Mouse (Mus musculus) small intestine, adult 2 months (tissue): ENCODE results near the gene Ptpre. TPM values are rescaled to one million over a fixed set of nuclear protein-coding genes. Genes with fewer than 3 reads are reported as not detected.
"Not testable (repeated sequence)": the region's sequence is repeated elsewhere in the genome, so short reads cannot be mapped to it uniquely, and the experiment has no call there.

ENCODE experiments used
- H3K27ac ChIP-seq: fragments of 200-500 bp; 2 replicates; pipeline ENCODE4 v1.5.1; 2012; ENCODE audit warnings: low read depth, low read length, control low read depth, inconsistent platforms; ENCODE audit not compliant: insufficient read depth
- H3K27me3 ChIP-seq: fragments of 200-500 bp; 2 replicates; pipeline ENCODE4 v1.6.1; 2012; ENCODE audit warnings: mild to moderate bottlenecking, moderate library complexity, low read length, inconsistent platforms; ENCODE audit not compliant: control insufficient read depth, insufficient read depth
- H3K36me3 ChIP-seq: fragments of 200-500 bp; 2 replicates; pipeline ENCODE4 v1.6.1; 2012; ENCODE audit warnings: mild to moderate bottlenecking, low read length, control low read depth, inconsistent platforms; ENCODE audit not compliant: control insufficient read depth, insufficient read depth
- H3K4me1 ChIP-seq: fragments of 200-500 bp; 2 replicates; pipeline ENCODE4 v1.6.1; 2012; ENCODE audit warnings: low read length, inconsistent platforms, mixed read lengths; ENCODE audit not compliant: control insufficient read depth, insufficient read depth, insufficient read length
- H3K4me3 ChIP-seq: fragments of 200-500 bp; 2 replicates; pipeline ENCODE4 v1.5.1; 2012; ENCODE audit warnings: low read depth, mild to moderate bottlenecking, control low read depth, inconsistent platforms, low read length, moderate library complexity
- CTCF ChIP-seq: fragments of 200-500 bp; IDR thresholded peaks from 2 replicates; pipeline ENCODE4 v1.5.1; 2012; ENCODE audit warnings: low read depth, mild to moderate bottlenecking, control low read depth, inconsistent platforms, low read length, moderate library complexity, mixed read lengths; ENCODE audit not compliant: insufficient replicate concordance, insufficient read length; ENCODE audit errors: extremely low read depth
- POLR2A ChIP-seq: fragments of 200-500 bp; IDR thresholded peaks from 2 replicates; pipeline ENCODE4 v1.6.1; 2012; ENCODE audit warnings: low read depth, mild to moderate bottlenecking, control low read depth, inconsistent platforms, low read length, moderate library complexity
- WGBS: fragments of 180-500 bp; shearing (Covaris S2); methylation state at CpG from one replicate; pipeline ENCODE4 v1.1.7; 2018; 5-methylcytosine and 5-hydroxymethylcytosine counted together
- polyA plus RNA-seq: library from polyadenylated mRNA; depleted of rRNA; stranded (reverse); fragments of >200 nt; gene quantifications from 2 replicates; pipeline ENCODE4 v1.2.3, GENCODE M21; 2012

Ptpre gene
- polyA plus RNA-seq, 1 experiment = 17.0 TPM

- no peaks in the 10 kb centered on the region for H3K27me3 ChIP-seq
- H3K36me3 ChIP-seq = no peaks in the 10 kb centered on the region
- TF ChIP-seq CTCF (no peak), POLR2A (no peak)
- 74% methylated on average over 8 of the region's 8 CpGs for WGBS
- H3K27ac ChIP-seq = no peak overlapping the region
- H3K4me3 ChIP-seq = no peak overlapping the region
- H3K4me1 ChIP-seq = no peaks in the 10 kb centered on the region
Observed at GRCm38 (mm10) chr7:135564022-135564421, 26.7 kb downstream of the Ptpre start.

DNA sequence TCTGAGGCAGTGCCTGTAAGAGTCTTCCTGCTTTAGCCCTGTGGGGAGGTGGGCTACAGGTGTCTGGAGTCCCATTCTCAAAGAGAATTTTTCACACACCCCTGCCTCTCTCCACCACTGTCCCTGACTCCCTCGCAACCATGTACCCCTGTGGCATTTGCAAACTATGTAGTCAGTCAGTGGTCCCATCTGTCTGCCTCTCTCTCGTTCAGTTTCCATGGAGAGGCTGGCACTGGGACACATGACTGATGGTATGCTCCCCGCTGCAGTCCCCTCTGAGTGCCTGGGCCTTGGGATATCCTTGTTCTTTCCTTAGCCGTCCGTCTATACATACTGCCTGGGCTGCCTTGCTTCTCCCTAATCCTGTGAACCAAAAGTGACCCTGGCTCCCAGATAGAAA is 28.7 kb downstream of the Ptpre start:
- Histone ChIP-seq H3K27me3 (no peaks in the 10 kb centered on the region), H3K36me3 (no peaks in the 10 kb centered on the region), H3K4me3 (no peak overlapping the region), H3K4me1 (no peaks in the 10 kb centered on the region), H3K27ac (no peak overlapping the region)
- 89% methylated on average over 5 of the region's 5 CpGs for WGBS
- no peak for TF ChIP-seq CTCF
- no peak for TF ChIP-seq POLR2A

DNA sequence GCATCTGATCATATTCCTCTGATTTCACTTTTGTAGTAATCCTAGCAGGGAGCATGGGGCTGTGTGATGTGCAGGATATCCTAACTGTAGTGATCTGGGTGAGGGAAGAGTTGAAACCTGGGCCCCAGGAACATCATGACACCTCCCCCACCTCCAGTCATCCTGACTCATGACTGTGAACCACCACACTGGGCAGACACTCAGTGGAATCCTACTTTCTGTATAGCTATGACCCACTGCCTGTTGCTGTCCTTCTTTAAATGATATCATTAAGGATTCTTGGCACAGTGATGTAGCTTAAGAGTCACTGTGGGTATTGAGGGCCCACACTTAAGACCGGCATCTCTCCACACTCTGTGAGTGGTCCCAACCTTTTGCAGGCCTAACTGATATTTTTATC is 30.3 kb downstream of the Ptpre start:
- no peak overlapping the region for H3K27ac ChIP-seq
- H3K4me1 ChIP-seq = no peaks in the 10 kb centered on the region
- TF ChIP-seq POLR2A = no peak
- TF ChIP-seq CTCF = no peak
- 84% methylated on average over 1 of the region's 1 CpGs for whole genome bisulfite sequencing
- no peaks in the 10 kb centered on the region for H3K27me3 ChIP-seq
- no peak overlapping the region for H3K4me3 ChIP-seq
- no peaks in the 10 kb centered on the region for H3K36me3 ChIP-seq

GRCm38 (mm10) chr7:135568550-135568949 is 31.3 kb downstream of the Ptpre start:
- Histone ChIP-seq H3K4me1 (no peaks in the 10 kb centered on the region), H3K27ac (no peak overlapping the region), H3K36me3 (no peaks in the 10 kb centered on the region), H3K27me3 (no peaks in the 10 kb centered on the region), H3K4me3 (no peak overlapping the region)
- TF ChIP-seq POLR2A (no peak), CTCF (no peak)
- WGBS = 83% methylated on average over 2 of the region's 2 CpGs

- H3K27me3 ChIP-seq = no peaks in the 10 kb centered on the region
- no peak overlapping the region for H3K27ac ChIP-seq
- H3K4me3 ChIP-seq = no peak overlapping the region
- no peaks in the 10 kb centered on the region for H3K4me1 ChIP-seq
- TF ChIP-seq CTCF (no peak), POLR2A (no peak)
- no peaks in the 10 kb centered on the region for H3K36me3 ChIP-seq
Observed at GRCm38 (mm10) chr7:135571392-135571791, 34.1 kb downstream of the Ptpre start.

GRCm38 (mm10) chr7:135571951-135572559 is 34.8 kb downstream of the Ptpre start:
- TF ChIP-seq CTCF (no peak), POLR2A (no peak)
- WGBS = 43% methylated on average over 10 of the region's 10 CpGs
- H3K27me3 ChIP-seq = no peaks in the 10 kb centered on the region
- no peak overlapping the region for H3K27ac ChIP-seq
- H3K4me3 ChIP-seq = no peak overlapping the region
- H3K36me3 ChIP-seq = no peaks in the 10 kb centered on the region
- no peaks in the 10 kb centered on the region for H3K4me1 ChIP-seq

DNA sequence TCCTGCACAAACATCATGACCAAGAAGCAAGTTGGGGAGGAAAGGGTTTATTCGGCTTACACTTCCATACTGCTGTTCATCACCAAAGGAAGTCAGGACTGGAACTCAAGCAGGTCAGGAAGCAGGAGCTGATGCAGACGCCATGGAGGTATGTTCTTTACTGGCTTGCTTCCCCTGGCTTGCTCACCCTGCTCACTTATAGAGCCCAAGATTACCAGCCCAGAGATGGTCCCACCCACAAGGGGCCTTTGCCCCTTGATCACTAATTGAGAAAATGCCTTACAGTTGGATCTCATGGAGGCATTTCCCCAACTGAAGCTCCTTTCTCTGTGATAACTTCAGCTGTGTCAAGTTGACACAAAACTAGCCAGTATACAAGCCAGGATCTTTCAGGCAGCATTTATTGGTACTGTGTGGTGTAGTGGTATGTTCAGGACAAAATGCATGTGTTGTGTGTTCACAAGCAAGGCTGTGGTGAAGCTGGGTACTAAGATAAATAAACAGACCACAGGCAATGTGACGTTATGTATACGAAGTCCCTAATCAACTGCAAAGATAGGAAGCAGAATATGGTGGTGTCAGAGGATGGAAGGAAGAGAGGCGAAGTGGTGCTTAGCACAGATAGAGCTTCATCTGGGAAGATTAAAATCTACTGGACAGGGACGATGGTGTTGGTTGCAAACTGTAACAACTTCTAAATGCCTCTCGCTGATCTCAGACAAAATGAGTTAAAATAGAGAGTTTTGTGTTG is 38.2 kb downstream of the Ptpre start:
- H3K4me3 ChIP-seq, H3K27me3 ChIP-seq, H3K27ac ChIP-seq, H3K4me1 ChIP-seq, H3K36me3 ChIP-seq: not testable (repeated sequence)
- WGBS = 69% methylated on average over 7 of the region's 7 CpGs
